Mouse (Mus musculus) heart, adult 2 months (tissue): Measurements from ENCODE around the gene Rer1.

Source experiments
- CTCF ChIP-seq: fragments of 200-600 bp; IDR thresholded peaks from 2 replicates; pipeline ENCODE4 v1.8.1; 2022; ENCODE audit warnings: antibody characterized with exemption, mild to moderate bottlenecking, moderate library complexity
- POLR2A ChIP-seq: fragments of 200-500 bp; IDR thresholded peaks from 2 replicates; pipeline ENCODE4 v1.6.1; 2011; ENCODE audit warnings: mild to moderate bottlenecking, low read depth, low read length, control low read depth; ENCODE audit not compliant: insufficient read depth

GRCm38 (mm10) chr4:155126194-155126593 lies 40.0 kb upstream of the Rer1 start:
- TF ChIP-seq POLR2A = no peak
- no peak for TF ChIP-seq CTCF
